Mouse (Mus musculus): ENCODE results near the gene Gjc3. TPM values are rescaled to one million over a fixed set of nuclear protein-coding genes. Genes with fewer than 3 reads are reported as not detected.
"Not testable (repeated sequence)": the region's sequence is repeated elsewhere in the genome, so short reads cannot be mapped to it uniquely, and the experiment has no call there.

Gene Gjc3
- polyA plus RNA-seq, 1 experiment = 0.02 TPM

DNA sequence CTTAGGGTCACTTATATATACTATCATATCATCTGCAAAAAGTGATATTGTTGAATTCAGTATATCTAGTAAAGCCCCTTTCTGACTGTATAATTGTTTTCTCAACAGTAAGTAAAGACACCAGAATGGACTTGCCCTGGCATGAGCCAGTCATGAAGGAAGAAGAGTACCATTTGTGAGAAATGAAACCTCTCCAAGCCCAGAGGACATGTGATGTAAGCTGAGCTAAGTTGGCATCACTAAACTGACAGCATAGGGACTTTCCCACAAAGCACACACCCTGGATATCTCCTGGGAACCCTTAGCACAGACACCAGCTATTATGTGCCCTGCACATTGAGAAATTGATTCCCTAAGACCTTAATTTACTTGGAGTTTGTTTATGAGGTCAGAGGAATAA, 15.6 kb downstream of the Gjc3 start:
- H3K27ac ChIP-seq (ENCODE audit: insufficient read depth, low read length) = no peak overlapping the region
- TF ChIP-seq CTCF (IDR thresholded peaks at IDR 0.05; ENCODE audit: extremely low read depth, insufficient read depth, insufficient read length, insufficient replicate concordance) (no peak), POLR2A (IDR thresholded peaks at IDR 0.05; ENCODE audit: low read depth, low read length) (no peak)
- no peak overlapping the region for H3K4me3 ChIP-seq (ENCODE audit: extremely low read depth, insufficient read depth, insufficient read length)
- H3K4me1 ChIP-seq (ENCODE audit: control insufficient read depth, insufficient read depth, insufficient read length) = no peaks in the 10 kb centered on the region
- DNase-seq (ENCODE audit: low read depth in 1 of 2, low spot score in 2 of 2) = no peak
- H3K36me3 ChIP-seq (ENCODE audit: control insufficient read depth, insufficient read depth, low read length) = no peaks in the 10 kb centered on the region
- no peaks in the 10 kb centered on the region for H3K27me3 ChIP-seq (ENCODE audit: control insufficient read depth, insufficient read depth, low read length)

DNA sequence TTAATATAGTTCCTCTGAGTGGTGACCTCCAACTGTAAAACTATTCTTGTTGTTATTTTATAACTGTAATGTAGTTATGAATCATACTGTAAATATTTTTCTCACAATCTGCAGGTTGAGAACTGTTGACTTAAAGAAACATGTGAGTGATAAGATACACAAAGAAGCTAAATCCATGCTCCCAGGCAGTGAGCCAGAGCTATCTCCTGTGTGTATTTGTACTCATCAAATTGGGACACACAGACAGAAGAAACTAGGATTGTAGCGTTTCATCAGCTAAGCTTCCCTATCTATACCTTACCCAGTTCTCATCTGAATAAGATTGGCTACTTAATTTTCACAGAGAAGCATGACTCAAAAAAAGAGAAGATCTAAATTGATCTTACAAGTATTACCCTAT, 19.8 kb downstream of the Gjc3 start:
- Histone ChIP-seq H3K4me3 (ENCODE audit: extremely low read depth, insufficient read depth, insufficient read length) (no peak overlapping the region), H3K4me1 (ENCODE audit: control insufficient read depth, insufficient read depth, insufficient read length) (no peaks in the 10 kb centered on the region), H3K27me3 (ENCODE audit: control insufficient read depth, insufficient read depth, low read length) (no peaks in the 10 kb centered on the region), H3K36me3 (ENCODE audit: control insufficient read depth, insufficient read depth, low read length) (no peaks in the 10 kb centered on the region), H3K27ac (ENCODE audit: insufficient read depth, low read length) (no peak overlapping the region)
- TF ChIP-seq CTCF (IDR thresholded peaks at IDR 0.05; ENCODE audit: extremely low read depth, insufficient read depth, insufficient read length, insufficient replicate concordance) (no peak), POLR2A (IDR thresholded peaks at IDR 0.05; ENCODE audit: low read depth, low read length) (no peak)
- WGBS = 86% methylated on average over 1 of the region's 1 CpGs
- DNase-seq (ENCODE audit: low read depth in 1 of 2, low spot score in 2 of 2) = no peak

DNA sequence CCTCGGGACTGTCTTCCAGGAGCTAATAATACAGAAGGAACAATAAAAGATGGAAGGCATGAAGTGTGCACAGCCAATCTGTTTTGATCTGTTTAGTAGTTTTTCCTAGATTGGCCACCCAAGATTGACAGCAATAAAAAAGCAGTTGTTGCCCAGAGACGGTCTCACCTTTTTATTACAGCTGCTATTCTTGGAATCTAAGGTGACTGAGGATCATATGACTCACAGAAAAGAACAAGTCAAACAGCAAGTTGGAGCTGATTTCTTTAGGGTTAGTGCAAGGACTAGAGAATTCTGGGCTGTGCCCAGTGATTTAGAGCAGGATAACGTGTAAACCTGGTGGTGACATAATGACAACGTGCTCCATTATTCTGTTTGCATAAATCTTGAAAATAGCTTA, 21.9 kb downstream of the Gjc3 start:
- Histone ChIP-seq H3K36me3 (ENCODE audit: control insufficient read depth, insufficient read depth, low read length) (no peaks in the 10 kb centered on the region), H3K4me3 (ENCODE audit: extremely low read depth, insufficient read depth, insufficient read length) (no peak overlapping the region), H3K27me3 (ENCODE audit: control insufficient read depth, insufficient read depth, low read length) (no peaks in the 10 kb centered on the region), H3K4me1 (ENCODE audit: control insufficient read depth, insufficient read depth, insufficient read length) (no peaks in the 10 kb centered on the region), H3K27ac (ENCODE audit: insufficient read depth, low read length) (no peak overlapping the region)
- no peak for TF ChIP-seq CTCF (IDR thresholded peaks at IDR 0.05; ENCODE audit: extremely low read depth, insufficient read depth, insufficient read length, insufficient replicate concordance)
- no peak for TF ChIP-seq POLR2A (IDR thresholded peaks at IDR 0.05; ENCODE audit: low read depth, low read length)
- no peak for DNase-seq (ENCODE audit: low read depth in 1 of 2, low spot score in 2 of 2)
- 87% methylated on average over 4 of the region's 4 CpGs for WGBS

DNA sequence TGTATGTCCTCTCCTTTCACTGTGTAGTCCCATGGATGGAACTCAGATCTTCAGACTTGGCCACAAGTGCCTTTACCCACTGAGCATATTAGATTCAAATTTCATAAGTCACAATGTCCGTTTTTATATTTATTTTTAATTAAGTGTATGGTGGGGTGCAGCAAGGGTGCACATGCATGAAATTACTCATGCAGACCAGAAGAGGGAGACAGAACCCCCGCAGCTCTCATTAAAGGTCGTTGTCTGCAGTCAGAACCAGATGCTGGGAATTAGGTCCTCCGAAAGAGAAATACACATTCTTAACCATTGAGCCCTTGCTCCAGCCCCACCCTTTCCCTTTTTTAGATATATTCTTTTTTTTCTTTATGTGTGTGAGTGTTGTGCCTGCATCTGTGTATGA, 25.7 kb downstream of the Gjc3 start:
- no peak overlapping the region for H3K4me3 ChIP-seq (ENCODE audit: extremely low read depth, insufficient read depth, insufficient read length)
- WGBS = 55% methylated on average over 4 of the region's 4 CpGs
- no peaks in the 10 kb centered on the region for H3K36me3 ChIP-seq (ENCODE audit: control insufficient read depth, insufficient read depth, low read length)
- no peaks in the 10 kb centered on the region for H3K4me1 ChIP-seq (ENCODE audit: control insufficient read depth, insufficient read depth, insufficient read length)
- DNase-seq (ENCODE audit: low read depth in 1 of 2, low spot score in 2 of 2) = no peak
- TF ChIP-seq POLR2A (IDR thresholded peaks at IDR 0.05; ENCODE audit: low read depth, low read length) = no peak
- TF ChIP-seq CTCF (IDR thresholded peaks at IDR 0.05; ENCODE audit: extremely low read depth, insufficient read depth, insufficient read length, insufficient replicate concordance) = no peak
- no peaks in the 10 kb centered on the region for H3K27me3 ChIP-seq (ENCODE audit: control insufficient read depth, insufficient read depth, low read length)
- no peak overlapping the region for H3K27ac ChIP-seq (ENCODE audit: insufficient read depth, low read length)

DNA sequence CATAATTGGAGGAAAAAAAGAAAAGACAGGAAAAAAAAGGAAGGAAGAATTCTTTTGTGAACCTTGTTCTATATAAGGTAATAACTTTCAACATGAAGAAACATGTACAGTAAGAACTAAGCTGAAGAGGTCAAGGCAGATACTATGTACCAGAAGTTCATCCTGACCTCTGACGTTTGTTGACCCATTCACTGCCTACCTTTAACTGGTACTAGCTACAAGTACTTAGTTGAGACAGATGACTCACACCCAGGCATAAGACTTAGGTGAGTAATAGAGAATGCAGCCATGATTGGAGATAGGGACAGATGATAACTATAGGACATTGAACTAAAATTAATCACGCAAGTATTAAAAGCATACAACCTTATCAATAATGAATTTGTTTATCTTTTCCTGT, 26.4 kb downstream of the Gjc3 start:
- no peak for TF ChIP-seq POLR2A (IDR thresholded peaks at IDR 0.05; ENCODE audit: low read depth, low read length)
- no peak for TF ChIP-seq CTCF (IDR thresholded peaks at IDR 0.05; ENCODE audit: extremely low read depth, insufficient read depth, insufficient read length, insufficient replicate concordance)
- no peak overlapping the region for H3K4me3 ChIP-seq (ENCODE audit: extremely low read depth, insufficient read depth, insufficient read length)
- no peak overlapping the region for H3K27ac ChIP-seq (ENCODE audit: insufficient read depth, low read length)
- H3K36me3 ChIP-seq (ENCODE audit: control insufficient read depth, insufficient read depth, low read length) = no peaks in the 10 kb centered on the region
- WGBS = 95% methylated on average over 2 of the region's 2 CpGs
- DNase-seq (ENCODE audit: low read depth in 1 of 2, low spot score in 2 of 2) = no peak
- H3K27me3 ChIP-seq (ENCODE audit: control insufficient read depth, insufficient read depth, low read length) = no peaks in the 10 kb centered on the region
- H3K4me1 ChIP-seq (ENCODE audit: control insufficient read depth, insufficient read depth, insufficient read length) = no peaks in the 10 kb centered on the region

DNA sequence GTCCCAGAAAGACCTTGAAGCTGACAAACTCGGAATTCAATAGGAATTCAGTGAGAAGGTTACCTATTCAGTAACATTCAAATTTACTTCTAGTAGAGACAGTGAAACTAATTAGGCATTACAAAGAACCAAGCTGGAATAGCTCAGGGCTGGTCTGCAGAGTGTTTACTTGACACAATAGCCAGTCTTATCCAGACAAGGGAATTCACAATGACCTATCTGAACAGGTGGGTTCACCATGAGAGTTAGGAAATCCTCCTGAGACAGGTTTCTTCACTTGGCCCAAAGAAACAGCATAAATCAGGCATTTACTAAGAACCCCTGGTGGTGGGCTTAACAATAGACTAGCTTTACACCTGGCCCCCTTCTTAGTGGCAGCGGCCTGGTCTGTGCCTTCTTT, 29.0 kb downstream of the Gjc3 start:
- 72% methylated on average over 2 of the region's 2 CpGs for WGBS

DNA sequence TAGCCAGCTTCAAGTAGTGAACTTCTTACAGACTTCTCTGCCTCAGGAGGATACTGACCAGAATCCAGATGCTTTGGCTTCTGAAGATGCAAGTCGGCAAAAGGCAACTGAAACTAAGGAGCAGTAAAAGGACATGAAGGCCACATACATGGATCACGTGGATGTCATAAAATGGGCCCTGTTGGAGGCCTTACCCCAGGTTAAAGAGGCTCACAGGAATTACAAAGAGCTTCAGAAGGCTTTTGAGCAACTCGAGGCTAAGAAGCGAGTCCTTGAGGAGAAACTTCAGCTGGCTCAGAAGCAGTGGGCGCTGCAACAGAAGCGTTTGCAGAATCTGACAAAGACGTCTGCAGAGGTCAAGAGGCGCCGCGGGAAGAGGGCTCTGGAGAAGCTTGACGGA, 34.5 kb downstream of the Gjc3 start:
- Histone ChIP-seq H3K27ac (ENCODE audit: insufficient read depth, low read length) (no peak overlapping the region), H3K4me3 (ENCODE audit: extremely low read depth, insufficient read depth, insufficient read length) (no peak overlapping the region), H3K36me3 (ENCODE audit: control insufficient read depth, insufficient read depth, low read length) (no peaks in the 10 kb centered on the region), H3K4me1 (ENCODE audit: control insufficient read depth, insufficient read depth, insufficient read length) (no peaks in the 10 kb centered on the region), H3K27me3 (ENCODE audit: control insufficient read depth, insufficient read depth, low read length) (no peaks in the 10 kb centered on the region)
- no peak for DNase-seq (ENCODE audit: low read depth in 1 of 2, low spot score in 2 of 2)
- TF ChIP-seq CTCF (IDR thresholded peaks at IDR 0.05; ENCODE audit: extremely low read depth, insufficient read depth, insufficient read length, insufficient replicate concordance) (no peak), POLR2A (IDR thresholded peaks at IDR 0.05; ENCODE audit: low read depth, low read length) (no peak)
- 74% methylated on average over 11 of the region's 11 CpGs for whole genome bisulfite sequencing

More for the DNA sequence above, 29.0 kb downstream of the Gjc3 start:
- H3K27ac ChIP-seq (ENCODE audit: insufficient read depth, low read length); H3K4me1 ChIP-seq (ENCODE audit: control insufficient read depth, insufficient read depth, insufficient read length); H3K36me3 ChIP-seq (ENCODE audit: control insufficient read depth, insufficient read depth, low read length); H3K4me3 ChIP-seq (ENCODE audit: extremely low read depth, insufficient read depth, insufficient read length); H3K27me3 ChIP-seq (ENCODE audit: control insufficient read depth, insufficient read depth, low read length); DNase-seq (ENCODE audit: low read depth in 1 of 2, low spot score in 2 of 2): not testable (repeated sequence)
